In genomic region chr12:79686594-79687325, GRCm38 (mm10) we compare ENCODE assay signal across 17 mouse cellular contexts.
A peak's percentile ranks its signal among the peaks of the same experiment; 100 is the strongest.
DNase-seq lines count a peak whose midpoint lies in the region; ATAC-seq and TF ChIP-seq lines count a peak whose summit lies in the region.
"Had no signal": no experiment of that assay in that cellular context is flagged by ENCODE, and none has a peak within 500 bp of the region (broad histone marks: within the 10 kb centered on the region; RNA-seq: fewer than 3 reads in every experiment).

No protein-coding gene starts in this region.

- no peaks in the 10 kb centered on the region for H3K27me3 ChIP-seq in forebrain, embryonic 14.5 days (replicated peaks; ENCODE audit: control insufficient read depth, insufficient read depth, low read length)
- H3K27me3 ChIP-seq in forebrain, postnatal 0 days (ENCODE audit: insufficient read depth, low read length), result no peaks in the 10 kb centered on the region
- no peaks in the 10 kb centered on the region for H3K27me3 ChIP-seq in lung, embryonic 16.5 days (ENCODE audit: control insufficient read depth, insufficient read depth, low read depth, low read length)
- H3K27me3 ChIP-seq in embryonic facial prominence, embryonic 14.5 days (replicated peaks; ENCODE audit: control insufficient read depth, insufficient read depth, low read length), result no peaks in the 10 kb centered on the region
- H3K27me3 ChIP-seq: hindbrain, embryonic 13.5 days; midbrain, embryonic 15.5 days; neural tube, embryonic 13.5 days had no signal

- no peaks in the 10 kb centered on the region for H3K36me3 ChIP-seq in forebrain, embryonic 14.5 days (ENCODE audit: control insufficient read depth, insufficient read depth, low read length)
- H3K36me3 ChIP-seq in forebrain, postnatal 0 days (ENCODE audit: insufficient read depth), result no peaks in the 10 kb centered on the region
- H3K36me3 ChIP-seq in lung, embryonic 16.5 days (ENCODE audit: control insufficient read depth, insufficient read depth, low read length), result no peaks in the 10 kb centered on the region
- H3K36me3 ChIP-seq in embryonic facial prominence, embryonic 14.5 days (ENCODE audit: control insufficient read depth, insufficient read depth, low read length), result no peaks in the 10 kb centered on the region
- H3K36me3 ChIP-seq: hindbrain, embryonic 13.5 days; midbrain, embryonic 15.5 days; neural tube, embryonic 13.5 days had no signal

- 41% methylated on average over 9 of the region's 9 CpGs for WGBS in forebrain, embryonic 14.5 days
- 42% methylated on average over 9 of the region's 9 CpGs for WGBS in forebrain, postnatal 0 days
- WGBS in lung, embryonic 16.5 days, result 82% methylated on average over 9 of the region's 9 CpGs
- WGBS in embryonic facial prominence, embryonic 14.5 days, result 48% methylated on average over 9 of the region's 9 CpGs

- no peak for TF ChIP-seq CTCF in forebrain, postnatal 0 days (IDR thresholded peaks at IDR 0.05; ENCODE audit: low read depth)

- no peaks in the 10 kb centered on the region for H3K9me3 ChIP-seq in forebrain, embryonic 14.5 days (replicated peaks; ENCODE audit: control insufficient read depth, low read length)
- H3K9me3 ChIP-seq in forebrain, postnatal 0 days (ENCODE audit: low read length), result no peaks in the 10 kb centered on the region
- H3K9me3 ChIP-seq in lung, embryonic 16.5 days (ENCODE audit: control insufficient read depth, low read length), result no peaks in the 10 kb centered on the region
- H3K9me3 ChIP-seq in embryonic facial prominence, embryonic 14.5 days (ENCODE audit: control insufficient read depth, low read length), result no peaks in the 10 kb centered on the region
- H3K9me3 ChIP-seq: hindbrain, embryonic 13.5 days; midbrain, embryonic 15.5 days; neural tube, embryonic 13.5 days had no signal

- H3K4me1 ChIP-seq in forebrain, embryonic 14.5 days (ENCODE audit: control insufficient read depth, insufficient read depth, low read length), result no peaks in the 10 kb centered on the region; the same call in 1 of the 2 replicates
- H3K4me1 ChIP-seq in forebrain, postnatal 0 days (ENCODE audit: insufficient read depth), result no peaks in the 10 kb centered on the region
- peaks cover 25% of the 10 kb centered on the region for H3K4me1 ChIP-seq in lung, embryonic 16.5 days (replicated peaks; ENCODE audit: control insufficient read depth, insufficient read depth, low read length)
- peaks cover 39% of the 10 kb centered on the region for H3K4me1 ChIP-seq in embryonic facial prominence, embryonic 14.5 days (ENCODE audit: control insufficient read depth, insufficient read depth, low read length)
- H3K4me1 ChIP-seq: midbrain, embryonic 15.5 days had no signal

- 0 out of 2 replicates have a peak, but pooled peaks have one; percentile 26 for ATAC-seq in forebrain, embryonic 14.5 days
- no peak for ATAC-seq in forebrain, postnatal 0 days
- ATAC-seq in lung, embryonic 16.5 days (ENCODE audit: low read depth), result no peak
- ATAC-seq in embryonic facial prominence, embryonic 14.5 days (ENCODE audit: low read depth), result peak; percentile 46
- 0 out of 2 replicates have a peak, but pooled peaks have one; percentile 16 for ATAC-seq in neutrophil, adult 5-6 weeks (ENCODE audit: extremely low read depth, insufficient number of reproducible peaks, low FRiP score, poor library complexity, severe bottlenecking)
- ATAC-seq: midbrain, embryonic 15.5 days had no signal

- H3K4me3 ChIP-seq in forebrain, embryonic 14.5 days (ENCODE audit: low read depth, low read length), result no peak overlapping the region
- no peak overlapping the region for H3K4me3 ChIP-seq in forebrain, postnatal 0 days (ENCODE audit: low read depth, low read length)
- no peak overlapping the region for H3K4me3 ChIP-seq in lung, embryonic 16.5 days (ENCODE audit: low read length)
- H3K4me3 ChIP-seq in embryonic facial prominence, embryonic 14.5 days (ENCODE audit: low read depth, low read length), result no peak overlapping the region
- H3K4me3 ChIP-seq: hindbrain, embryonic 13.5 days; left cerebral cortex, adult 2 months; midbrain, embryonic 15.5 days; neural tube, embryonic 13.5 days had no signal

- no peak overlapping the region for H3K27ac ChIP-seq in forebrain, embryonic 14.5 days (ENCODE audit: low read depth, low read length)
- H3K27ac ChIP-seq in forebrain, postnatal 0 days (ENCODE audit: low read depth, low read length), result no peak overlapping the region
- no peak overlapping the region for H3K27ac ChIP-seq in lung, embryonic 16.5 days (ENCODE audit: low read length)
- peak overlapping the region; percentile 63 for H3K27ac ChIP-seq in embryonic facial prominence, embryonic 14.5 days (replicated peaks; ENCODE audit: low read depth, low read length)
- H3K27ac ChIP-seq: hindbrain, embryonic 13.5 days; left cerebral cortex, adult 2 months; midbrain, embryonic 15.5 days; neural tube, embryonic 13.5 days had no signal

- DNase-seq in forebrain, embryonic 14.5 days (ENCODE audit: low spot score), result no peak
- no peak for DNase-seq in forebrain, postnatal 0 days
- no peak for DNase-seq in lung, postnatal 25 days (ENCODE audit: low spot score)
- DNase-seq in embryonic facial prominence, embryonic 14.5 days (ENCODE audit: low spot score), result no peak
- DNase-seq in gastrocnemius, adult 8-10 months (ENCODE audit: low spot score in 2 of 2), result no peak
- no peak for DNase-seq in thymus, postnatal 25 days
- DNase-seq: adrenal gland, postnatal 25 days; cerebellum, adult 11 months; kidney, postnatal 36 days; thymus, postnatal 36 days had no signal

- H3K4me2 ChIP-seq in forebrain, embryonic 14.5 days (ENCODE audit: low read length), result no peak overlapping the region
- no peak overlapping the region for H3K4me2 ChIP-seq in forebrain, postnatal 0 days (ENCODE audit: low read depth)
- H3K4me2 ChIP-seq in lung, embryonic 16.5 days (ENCODE audit: low read depth, low read length), result no peak overlapping the region
- no peak overlapping the region for H3K4me2 ChIP-seq in embryonic facial prominence, embryonic 14.5 days (ENCODE audit: low read depth, low read length)
- H3K4me2 ChIP-seq: heart, embryonic 11.5 days; hindbrain, embryonic 13.5 days; midbrain, embryonic 15.5 days; neural tube, embryonic 13.5 days had no signal

- no peak overlapping the region for H3K9ac ChIP-seq in forebrain, embryonic 14.5 days (ENCODE audit: low read length)
- H3K9ac ChIP-seq in forebrain, postnatal 0 days, result no peak overlapping the region
- H3K9ac ChIP-seq in lung, embryonic 16.5 days (ENCODE audit: low read length), result 0 out of 2 replicates have a peak overlapping the region, but pooled peaks have one; percentile 14
- no peak overlapping the region for H3K9ac ChIP-seq in embryonic facial prominence, embryonic 14.5 days (ENCODE audit: low read depth, low read length)
- H3K9ac ChIP-seq: hindbrain, embryonic 13.5 days; midbrain, embryonic 15.5 days; neural tube, embryonic 13.5 days had no signal

Comparison
In these comparisons a context has a peak if more than half of its experiments do, and no peak if none do; other contexts are left out.
1. ATAC-seq: peak in forebrain, embryonic 14.5 days (single experiment), embryonic facial prominence, embryonic 14.5 days (single experiment) and neutrophil, adult 5-6 weeks (single experiment); none in forebrain, postnatal 0 days (single experiment) and lung, embryonic 16.5 days (single experiment).